Mouse (Mus musculus): Measurements from ENCODE around the gene Pdcd6.

Pdcd6 gene

GRCm38 (mm10) chr13:74282299-74282698 lies 35.1 kb downstream of the Pdcd6 start:
- no peak for DNase-seq (ENCODE audit: low spot score in 2 of 2)

- no peak for DNase-seq (ENCODE audit: low spot score in 2 of 2)
These were observed 41.7 kb downstream of the Pdcd6 start for GRCm38 (mm10) chr13:74275726-74276125.

- DNase-seq (ENCODE audit: low spot score in 2 of 2): peak; percentile 37 to 70
These were observed 57.0 kb downstream of the Pdcd6 start for GRCm38 (mm10) chr13:74260231-74260992.

GRCm38 (mm10) chr13:74259460-74260230 lies 57.7 kb downstream of the Pdcd6 start:
- peak; percentile 43 to 76 for DNase-seq (ENCODE audit: low spot score in 2 of 2)
